Mouse (Mus musculus): ENCODE data around the gene Tacr2. TPM values are rescaled to one million over a fixed set of nuclear protein-coding genes. Genes with fewer than 3 reads are reported as not detected.

Tacr2 gene
- total and polyA plus RNA-seq, 3 experiments: 0.06 TPM; not detected in 2

DNA sequence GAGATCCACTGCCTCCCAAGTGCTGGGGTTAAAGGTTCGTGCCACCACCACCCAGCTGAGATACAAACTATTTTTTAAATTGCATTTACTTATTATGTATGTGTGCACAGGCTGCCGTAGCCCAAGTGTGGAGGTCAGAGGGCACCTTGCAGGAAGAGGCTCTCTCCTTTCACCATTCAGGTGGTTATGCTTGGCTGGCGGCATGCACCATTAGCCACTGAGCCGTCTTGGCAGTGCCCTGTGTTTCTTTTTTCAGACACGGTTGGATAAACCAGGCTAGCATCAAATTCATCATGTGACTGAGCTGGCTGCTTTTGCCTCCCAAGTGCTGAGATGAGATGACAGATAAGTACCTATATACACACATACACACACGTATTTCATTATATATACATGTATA lies 13.0 kb upstream of the Tacr2 start:
- no peaks in the 10 kb centered on the region; a peak in 1 of 4 replicates for H3K27me3 ChIP-seq (ENCODE audit: control insufficient read depth in 1 of 2, insufficient read depth in 2 of 2, low read length in 2 of 2)
- H3K9ac ChIP-seq (ENCODE audit: control insufficient read depth, low read depth, low read length, poor library complexity, severe bottlenecking): no peak overlapping the region
- no peak overlapping the region for H3K4me3 ChIP-seq (ENCODE audit: control insufficient read depth in 1 of 2, insufficient read depth in 1 of 2, low read depth in 2 of 2, low read length in 2 of 2)
- TF ChIP-seq TCF12 (IDR thresholded peaks at IDR 0.05; ENCODE audit: low read depth, low read length) (no peak), MAX (IDR thresholded peaks at IDR 0.05; ENCODE audit: low read length) (no peak), CHD1 (IDR thresholded peaks at IDR 0.05; ENCODE audit: low read depth, low read length) (no peak), ELF1 (IDR thresholded peaks at IDR 0.05; ENCODE audit: low read depth, low read length) (no peak), POLR2A (IDR thresholded peaks at IDR 0.05; ENCODE audit: control insufficient read depth in 1 of 2, insufficient read depth in 1 of 2, low read depth in 1 of 2, low read length in 2 of 2, poor library complexity in 1 of 2) (no peak), UBTF (IDR thresholded peaks at IDR 0.05; ENCODE audit: borderline replicate concordance, insufficient read depth, low read depth, low read length) (no peak), SIN3A (IDR thresholded peaks at IDR 0.05; ENCODE audit: low read length) (no peak), NELFE (IDR thresholded peaks at IDR 0.05; ENCODE audit: low read depth, low read length) (no peak), MXI1 (IDR thresholded peaks at IDR 0.05; ENCODE audit: low read depth, low read length) (no peak), ZNF384 (IDR thresholded peaks at IDR 0.05; ENCODE audit: low read depth, low read length) (no peak), ZKSCAN1 (IDR thresholded peaks at IDR 0.05; ENCODE audit: low read depth, low read length) (no peak), GABPA (IDR thresholded peaks at IDR 0.05; ENCODE audit: low read depth, low read length) (no peak), SMC3 (IDR thresholded peaks at IDR 0.05; ENCODE audit: low read depth, low read length) (no peak), ZMIZ1 (IDR thresholded peaks at IDR 0.05; ENCODE audit: low read depth, low read length) (no peak)
- H3K4me1 ChIP-seq (ENCODE audit: control insufficient read depth in 1 of 2, insufficient read depth in 2 of 2, low read length in 2 of 2): 0 out of 4 replicates have a peak, but pooled peaks cover 0 to 2% of the 10 kb centered on the region in 2 experiments
- H3K9me3 ChIP-seq (replicated peaks; ENCODE audit: insufficient read depth, low read length): no peaks in the 10 kb centered on the region
- H3K36me3 ChIP-seq (ENCODE audit: control insufficient read depth in 1 of 2, insufficient read depth in 2 of 2, low read length in 2 of 2): no peaks in the 10 kb centered on the region
- H3K27ac ChIP-seq (ENCODE audit: control insufficient read depth, low read depth, low read length): no peak overlapping the region
- DNase-seq (ENCODE audit: low read depth, low spot score): no peak
- no peaks in the 10 kb centered on the region for H3K79me2 ChIP-seq (ENCODE audit: control insufficient read depth, insufficient read depth, low read length, poor library complexity)

DNA sequence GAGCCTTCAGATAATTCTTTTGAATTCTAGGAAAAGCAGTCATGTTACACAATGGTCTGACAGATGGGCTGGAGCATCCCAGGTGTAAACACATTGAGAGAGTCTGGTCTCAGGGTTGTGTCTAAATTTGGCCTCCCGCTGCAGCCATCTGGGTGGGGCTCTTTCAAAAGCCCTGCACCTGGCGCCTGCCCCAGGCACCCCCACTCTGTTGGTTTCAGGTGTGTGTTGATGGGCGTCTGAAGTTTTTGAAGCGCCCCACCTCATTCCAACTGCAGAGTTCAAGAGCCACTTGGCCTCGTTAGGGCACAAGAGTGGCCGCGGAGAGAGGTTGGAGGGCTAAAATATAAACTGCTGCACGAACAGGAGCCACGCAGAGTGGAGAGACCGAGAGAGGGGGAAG lies 9.9 kb upstream of the Tacr2 start:
- Histone ChIP-seq H3K27ac (ENCODE audit: control insufficient read depth, low read depth, low read length) (no peak overlapping the region), H3K9me3 (replicated peaks; ENCODE audit: insufficient read depth, low read length) (no peaks in the 10 kb centered on the region), H3K27me3 (ENCODE audit: control insufficient read depth in 1 of 2, insufficient read depth in 2 of 2, low read length in 2 of 2) (no peaks in the 10 kb centered on the region; a peak in 1 of 4 replicates), H3K4me3 (ENCODE audit: control insufficient read depth in 1 of 2, insufficient read depth in 1 of 2, low read depth in 2 of 2, low read length in 2 of 2) (no peak overlapping the region), H3K36me3 (ENCODE audit: control insufficient read depth in 1 of 2, insufficient read depth in 2 of 2, low read length in 2 of 2) (no peaks in the 10 kb centered on the region), H3K9ac (ENCODE audit: control insufficient read depth, low read depth, low read length, poor library complexity, severe bottlenecking) (no peak overlapping the region), H3K79me2 (ENCODE audit: control insufficient read depth, insufficient read depth, low read length, poor library complexity) (no peaks in the 10 kb centered on the region), H3K4me1 (ENCODE audit: control insufficient read depth in 1 of 2, insufficient read depth in 2 of 2, low read length in 2 of 2) (0 out of 4 replicates have a peak, but pooled peaks cover 0 to 2% of the 10 kb centered on the region in 2 experiments)
- no peak for TF ChIP-seq ZKSCAN1 (IDR thresholded peaks at IDR 0.05; ENCODE audit: low read depth, low read length)
- TF ChIP-seq MAX (IDR thresholded peaks at IDR 0.05; ENCODE audit: low read length): no peak
- TF ChIP-seq BHLHE40 (IDR thresholded peaks at IDR 0.05; ENCODE audit: borderline replicate concordance, low read depth, low read length): no peak
- no peak for TF ChIP-seq SMC3 (IDR thresholded peaks at IDR 0.05; ENCODE audit: low read depth, low read length)
- no peak for TF ChIP-seq GATA1 (IDR thresholded peaks at IDR 0.05; ENCODE audit: low read depth, low read length)
- TF ChIP-seq CHD1 (IDR thresholded peaks at IDR 0.05; ENCODE audit: low read depth, low read length): no peak
- TF ChIP-seq ETS1 (IDR thresholded peaks at IDR 0.05; ENCODE audit: low read depth, low read length): no peak
- TF ChIP-seq NELFE (IDR thresholded peaks at IDR 0.05; ENCODE audit: low read depth, low read length): no peak
- no peak for TF ChIP-seq ZC3H11A (IDR thresholded peaks at IDR 0.05; ENCODE audit: low read depth, low read length)
- no peak for TF ChIP-seq USF1 (IDR thresholded peaks at IDR 0.05; ENCODE audit: low read depth, low read length)
- no peak for DNase-seq (ENCODE audit: low read depth, low spot score)

Data from MEL (cell line).